Mouse (Mus musculus) sigmoid colon, adult 10 weeks (tissue): ENCODE measurements around the gene Tbx19. TPM values are rescaled to one million over a fixed set of nuclear protein-coding genes. Genes with fewer than 3 reads are reported as not detected.

ENCODE experiments used
- polyA plus RNA-seq: library from polyadenylated mRNA; stranded (reverse); fragments of 350-450 nt; fragmentation: Illumina TruSeq; extraction: RNeasy Lipid Tissue Mini Kit (QIAGEN cat#74804); gene quantifications from one replicate; pipeline ENCODE4 v1.2.3, GENCODE M21; 2014; ENCODE audit warnings: low read depth, low replicate concordance

Gene Tbx19
- polyA plus RNA-seq = not detected

GRCm38 (mm10) chr1:165160723-165161405, at the start of gene Tbx19:
TSS of gene Tbx19 (minus strand) at chr1:165160773.

GRCm38 (mm10) chr1:165193880-165194661, 33.5 kb upstream of the Tbx19 start, which contains the start of gene Sft2d2:
TSS of gene Sft2d2 (minus strand) at chr1:165194438.

Other genes starting within 250 kb of the Tbx19 start
- not detected for gene Xcl1, start 225.2 kb downstream of the Tbx19 start, polyA plus RNA-seq
- gene Sft2d2, start 33.7 kb upstream of the Tbx19 start, polyA plus RNA-seq = 116 TPM
- gene Tiprl, start 76.2 kb upstream of the Tbx19 start, polyA plus RNA-seq = 112 TPM
- gene Gpr161, start 135.0 kb upstream of the Tbx19 start, polyA plus RNA-seq = 2.9 TPM